In genomic region chr16:44526689-44527088, GRCm38 (mm10) we compare ENCODE assay signal across 9 mouse cellular contexts. TPM values are rescaled to one million over a fixed set of nuclear protein-coding genes. Genes with fewer than 3 reads are reported as not detected.
DNase-seq lines count a peak whose midpoint lies in the region; ATAC-seq and TF ChIP-seq lines count a peak whose summit lies in the region.
"Had no signal": no experiment of that assay in that cellular context is flagged by ENCODE, and none has a peak within 500 bp of the region (broad histone marks: within the 10 kb centered on the region; RNA-seq: fewer than 3 reads in every experiment).

No protein-coding gene starts in this region.

- no peaks in the 10 kb centered on the region for H3K79me2 ChIP-seq in heart, adult 2 months (replicated peaks; ENCODE audit: control insufficient read depth, insufficient read depth, low read length)

- peaks cover 18 to 24% of the 10 kb centered on the region in 2 experiments for H3K4me1 ChIP-seq in heart, embryonic 14.5 days (ENCODE audit: control insufficient read depth in 2 of 2, insufficient read depth in 2 of 2, low read length in 2 of 2)
- H3K4me1 ChIP-seq in heart, adult 2 months (ENCODE audit: control insufficient read depth, insufficient read depth, low read length) = no peaks in the 10 kb centered on the region; the same call in 1 of the 2 replicates
- peaks cover 49% of the 10 kb centered on the region for H3K4me1 ChIP-seq in cerebellum, adult 2 months (ENCODE audit: control insufficient read depth, insufficient read depth, low read length)

- no peaks in the 10 kb centered on the region for H3K27me3 ChIP-seq in heart, embryonic 14.5 days (ENCODE audit: control insufficient read depth, insufficient read depth, low read length)
- H3K27me3 ChIP-seq in heart, adult 2 months (ENCODE audit: control insufficient read depth, insufficient read depth, low read length) = no peaks in the 10 kb centered on the region
- no peaks in the 10 kb centered on the region for H3K27me3 ChIP-seq in cerebellum, adult 2 months (ENCODE audit: control insufficient read depth, insufficient read depth, low read length)

- H3K4me2 ChIP-seq in heart, embryonic 14.5 days (ENCODE audit: low read length) = peak overlapping the region; percentile 33; the same call in 1 of the 2 replicates

- 11% methylated on average over 12 of the region's 12 CpGs for WGBS in heart, embryonic 14.5 days
- 37% methylated on average over 12 of the region's 12 CpGs for WGBS in heart, adult 2 months
- WGBS in cerebellum, adult 2 months = 7% methylated on average over 12 of the region's 12 CpGs

- no peak for TF ChIP-seq CTCF in heart, adult 2 months (IDR thresholded peaks at IDR 0.05)
- 0 out of 2 replicates have a peak, but pooled peaks have one; percentile 17 for TF ChIP-seq CTCF in cerebellum, adult 2 months (IDR thresholded peaks at IDR 0.05; ENCODE audit: borderline replicate concordance, insufficient read depth, low read depth, low read length)

- no peak for DNase-seq in heart, adult 2 months
- peak; percentile 70 to 78 for DNase-seq in cerebellum, adult 2 months
- DNase-seq in fat pad, adult 2 months (ENCODE audit: extremely low read depth, low read depth, low spot score) = peak; percentile 68
- DNase-seq in lung, postnatal 4 days = peak; percentile 26 to 66
- no peak for DNase-seq in layer of hippocampus, postnatal 25 days (ENCODE audit: extremely low spot score in 1 of 2, low spot score in 1 of 2)
- no peak for DNase-seq in thymus, postnatal 36 days

- TF ChIP-seq EP300 in heart, adult 2 months (IDR thresholded peaks at IDR 0.05; ENCODE audit: insufficient read depth, low read depth, low read length) = no peak

- peak overlapping the region; percentile 10 to 47; a peak in 1 of 4 replicates for H3K27ac ChIP-seq in heart, embryonic 14.5 days (replicated peaks in 1 of 2; ENCODE audit: control insufficient read depth in 1 of 2, insufficient read depth in 1 of 2, low read depth in 2 of 2, low read length in 2 of 2)
- no peak overlapping the region for H3K27ac ChIP-seq in heart, adult 2 months
- peak overlapping the region; percentile 44 for H3K27ac ChIP-seq in cerebellum, adult 2 months (ENCODE audit: insufficient read depth, low read length)
- H3K27ac ChIP-seq: kidney, postnatal 0 days had no signal

- H3K36me3 ChIP-seq in heart, embryonic 14.5 days (ENCODE audit: control insufficient read depth, insufficient read depth, low read length) = no peaks in the 10 kb centered on the region
- no peaks in the 10 kb centered on the region for H3K36me3 ChIP-seq in heart, adult 2 months (ENCODE audit: control insufficient read depth, insufficient read depth, low read length)

- ATAC-seq in heart, embryonic 14.5 days (ENCODE audit: insufficient number of reproducible peaks, insufficient read depth, low FRiP score, low read depth) = no peak
- ATAC-seq in CD4-positive, CD25-positive, alpha-beta regulatory T cell, adult 4 months = no peak

- intact Hi-C loops in heart, adult 2 months (cut with DNase I) = no loop called here

- H3K9me3 ChIP-seq in heart, embryonic 14.5 days (ENCODE audit: control insufficient read depth, low read length) = no peaks in the 10 kb centered on the region

- no peak overlapping the region for H3K9ac ChIP-seq in heart, embryonic 14.5 days (ENCODE audit: low read length)
- H3K9ac ChIP-seq in heart, adult 2 months (ENCODE audit: low read depth, low read length) = no peak overlapping the region

- no peak overlapping the region for H3K4me3 ChIP-seq in heart, embryonic 14.5 days (ENCODE audit: control insufficient read depth in 1 of 2, insufficient read depth in 1 of 2, low read depth in 1 of 2, low read length in 2 of 2)
- no peak overlapping the region for H3K4me3 ChIP-seq in heart, adult 2 months
- H3K4me3 ChIP-seq in cerebellum, adult 2 months (replicated peaks; ENCODE audit: insufficient read depth, low read depth, low read length) = no peak overlapping the region

- no peak for TF ChIP-seq POLR2A in heart, adult 2 months (IDR thresholded peaks at IDR 0.05; ENCODE audit: insufficient read depth, low read depth, low read length)
- TF ChIP-seq POLR2A in cerebellum, adult 2 months (IDR thresholded peaks at IDR 0.05; ENCODE audit: borderline replicate concordance, insufficient read depth, low read length) = no peak

RNA-seq across cellular contexts. Expression of gene Boc, which starts 32.0 kb away (rescaled TPM):
- polyA plus RNA-seq in heart, embryonic 14.5 days (2014; fragmentation: Nextera tagmentation; extraction: Ambion mirVana) = 6.0 and 7.6 TPM in 2 replicates
- total RNA-seq in heart, adult 2 months (2021) = 1 to 10 TPM; 3.5 to 4.2 TPM
- polyA plus RNA-seq in heart, adult 2 months (2012; rRNA removed) = 4.4 and 5.6 TPM in 2 replicates
- 37.9 and 43.6 TPM in 2 replicates for polyA plus RNA-seq in cerebellum, adult 2 months (2012; rRNA removed)
- total RNA-seq in layer of hippocampus, postnatal 25 days (2021) = 10 to 100 TPM in 1 of 2 experiments, 1 to 10 TPM in 1; 9.9 to 10.3 TPM
- polyA plus RNA-seq in CD4-positive, CD25-positive, alpha-beta regulatory T cell, adult 4 months (2017; shearing (Covaris generic)) = under 1 TPM in 1 of 2 experiments, not detected in 1; 0.79 TPM

Comparison
In these comparisons a context has a peak if more than half of its experiments do, and no peak if none do; other contexts are left out.
1. DNase-seq: peak in cerebellum, adult 2 months (2 of 2), fat pad, adult 2 months (single experiment) and lung, postnatal 4 days (2 of 2); none in heart, adult 2 months (0 of 2), layer of hippocampus, postnatal 25 days (0 of 2) and thymus, postnatal 36 days (0 of 2).